Mouse (Mus musculus): ENCODE measurements around the gene Eda. TPM values are rescaled to one million over a fixed set of nuclear protein-coding genes. Genes with fewer than 3 reads are reported as not detected.

Gene Eda
- 0.32 and 0.70 TPM in 2 replicates for polyA plus RNA-seq (2011; ENCODE audit: insufficient read depth, insufficient read length, low replicate concordance, missing spikeins)

GRCm38 (mm10) chrX:99975250-99975984 lies at the start of gene Eda:
Gene Eda (plus strand): TSS chrX:99975606.
- WGBS: 19% methylated on average over 43 of the region's 49 CpGs

GRCm38 (mm10) chrX:99961002-99961401 lies 14.4 kb upstream of the Eda start:
- H3K27ac ChIP-seq (ENCODE audit: control insufficient read depth, insufficient read depth, low read depth, low read length, poor library complexity): no peak overlapping the region
- H3K4me3 ChIP-seq (replicated peaks; ENCODE audit: control insufficient read depth, low read depth, low read length): no peak overlapping the region
- no peaks in the 10 kb centered on the region for H3K4me1 ChIP-seq (ENCODE audit: control insufficient read depth, insufficient read depth, low read length)
- TF ChIP-seq POLR2A (IDR thresholded peaks at IDR 0.05; ENCODE audit: borderline replicate concordance, control insufficient read depth, low read depth, low read length) (no peak), CTCF (IDR thresholded peaks at IDR 0.05; ENCODE audit: control insufficient read depth, insufficient read depth, low read length) (no peak)
- WGBS: 69% methylated on average over 4 of the region's 4 CpGs

More at GRCm38 (mm10) chrX:99975250-99975984, at the start of gene Eda:
- Histone ChIP-seq H3K27ac (ENCODE audit: control insufficient read depth, insufficient read depth, low read depth, low read length, poor library complexity) (no peak within 1 kb of the TSS), H3K4me3 (replicated peaks; ENCODE audit: control insufficient read depth, low read depth, low read length) (peak within 1 kb of the TSS; percentile 37), H3K4me1 (ENCODE audit: control insufficient read depth, insufficient read depth, low read length) (no peaks in the 10 kb centered on the region)
- TF ChIP-seq CTCF (IDR thresholded peaks at IDR 0.05; ENCODE audit: control insufficient read depth, insufficient read depth, low read length): no peak

- Histone ChIP-seq H3K27ac (ENCODE audit: control insufficient read depth, insufficient read depth, low read depth, low read length, poor library complexity) (no peak overlapping the region), H3K4me3 (replicated peaks; ENCODE audit: control insufficient read depth, low read depth, low read length) (no peak overlapping the region), H3K4me1 (ENCODE audit: control insufficient read depth, insufficient read depth, low read length) (no peaks in the 10 kb centered on the region)
- 28% methylated on average over 1 of the region's 1 CpGs for WGBS
- TF ChIP-seq POLR2A (IDR thresholded peaks at IDR 0.05; ENCODE audit: borderline replicate concordance, control insufficient read depth, low read depth, low read length) (no peak), CTCF (IDR thresholded peaks at IDR 0.05; ENCODE audit: control insufficient read depth, insufficient read depth, low read length) (no peak)
Measured at GRCm38 (mm10) chrX:99970111-99970510, 5.3 kb upstream of the Eda start.

- Histone ChIP-seq H3K27ac (ENCODE audit: control insufficient read depth, insufficient read depth, low read depth, low read length, poor library complexity) (no peak overlapping the region), H3K4me3 (replicated peaks; ENCODE audit: control insufficient read depth, low read depth, low read length) (no peak overlapping the region), H3K4me1 (ENCODE audit: control insufficient read depth, insufficient read depth, low read length) (no peaks in the 10 kb centered on the region)
- TF ChIP-seq CTCF (IDR thresholded peaks at IDR 0.05; ENCODE audit: control insufficient read depth, insufficient read depth, low read length): no peak
- 71% methylated on average over 3 of the region's 3 CpGs for WGBS
Measured at GRCm38 (mm10) chrX:99974381-99974780, 1.0 kb upstream of the Eda start.

GRCm38 (mm10) chrX:99974803-99975202 lies 603 bp upstream of the Eda start:
- Histone ChIP-seq H3K27ac (ENCODE audit: control insufficient read depth, insufficient read depth, low read depth, low read length, poor library complexity) (no peak overlapping the region), H3K4me1 (ENCODE audit: control insufficient read depth, insufficient read depth, low read length) (no peaks in the 10 kb centered on the region), H3K4me3 (replicated peaks; ENCODE audit: control insufficient read depth, low read depth, low read length) (no peak overlapping the region)
- 35% methylated on average over 5 of the region's 5 CpGs for WGBS
- no peak for TF ChIP-seq CTCF (IDR thresholded peaks at IDR 0.05; ENCODE audit: control insufficient read depth, insufficient read depth, low read length)
- TF ChIP-seq POLR2A (IDR thresholded peaks at IDR 0.05; ENCODE audit: borderline replicate concordance, control insufficient read depth, low read depth, low read length): no peak

- 14% methylated on average over 43 of the region's 48 CpGs for WGBS
- peak overlapping the region; percentile 20 for H3K4me3 ChIP-seq (replicated peaks; ENCODE audit: control insufficient read depth, low read depth, low read length)
Measured at GRCm38 (mm10) chrX:99975985-99976924, 849 bp downstream of the Eda start.

GRCm38 (mm10) chrX:99978354-99978753 lies 2.9 kb downstream of the Eda start:
- 21% methylated on average over 2 of the region's 2 CpGs for WGBS
- no peak for TF ChIP-seq POLR2A (IDR thresholded peaks at IDR 0.05; ENCODE audit: borderline replicate concordance, control insufficient read depth, low read depth, low read length)
- TF ChIP-seq CTCF (IDR thresholded peaks at IDR 0.05; ENCODE audit: control insufficient read depth, insufficient read depth, low read length): no peak
- Histone ChIP-seq H3K27ac (ENCODE audit: control insufficient read depth, insufficient read depth, low read depth, low read length, poor library complexity) (no peak overlapping the region), H3K4me1 (ENCODE audit: control insufficient read depth, insufficient read depth, low read length) (no peaks in the 10 kb centered on the region), H3K4me3 (replicated peaks; ENCODE audit: control insufficient read depth, low read depth, low read length) (no peak overlapping the region)

More at GRCm38 (mm10) chrX:99975985-99976924, 849 bp downstream of the Eda start:
- TF ChIP-seq CTCF (IDR thresholded peaks at IDR 0.05; ENCODE audit: control insufficient read depth, insufficient read depth, low read length) (no peak), POLR2A (IDR thresholded peaks at IDR 0.05; ENCODE audit: borderline replicate concordance, control insufficient read depth, low read depth, low read length) (no peak)
- H3K4me1 ChIP-seq (ENCODE audit: control insufficient read depth, insufficient read depth, low read length): no peaks in the 10 kb centered on the region
- no peak overlapping the region for H3K27ac ChIP-seq (ENCODE audit: control insufficient read depth, insufficient read depth, low read depth, low read length, poor library complexity)

- TF ChIP-seq CTCF (IDR thresholded peaks at IDR 0.05; ENCODE audit: control insufficient read depth, insufficient read depth, low read length) (no peak), POLR2A (IDR thresholded peaks at IDR 0.05; ENCODE audit: borderline replicate concordance, control insufficient read depth, low read depth, low read length) (no peak)
- no peak overlapping the region for H3K4me3 ChIP-seq (replicated peaks; ENCODE audit: control insufficient read depth, low read depth, low read length)
- no peak overlapping the region for H3K27ac ChIP-seq (ENCODE audit: control insufficient read depth, insufficient read depth, low read depth, low read length, poor library complexity)
- no peaks in the 10 kb centered on the region for H3K4me1 ChIP-seq (ENCODE audit: control insufficient read depth, insufficient read depth, low read length)
- 88% methylated on average over 1 of the region's 1 CpGs for WGBS
Measured at GRCm38 (mm10) chrX:99993434-99993833, 18.0 kb downstream of the Eda start.

All from bone marrow, adult 2 months (tissue).